Mouse (Mus musculus) G1E (cell line): ENCODE results near the gene Thrb.

ENCODE experiments used
- CTCF ChIP-seq: IDR thresholded peaks from 2 replicates; pipeline ENCODE4 v1.5.1; 2012; ENCODE audit warnings: low read depth, low read length, inconsistent platforms, mixed read lengths
- GATA1 ChIP-seq: IDR thresholded peaks from 2 replicates; pipeline ENCODE4 v1.6.1; 2012; ENCODE audit warnings: borderline replicate concordance, low read length, inconsistent platforms, mixed read lengths

- TF ChIP-seq CTCF, result no peak
- TF ChIP-seq GATA1, result no peak
Observed at GRCm38 (mm10) chr14:17868326-17868725, 208.3 kb downstream of the Thrb start.
